Mouse (Mus musculus) ES-E14 (cell line): ENCODE measurements at regions not wholly inside any gene's neighbourhood (a gene's known extent, or its start where the extent isn't known, plus 50 kb on each side); places are given as distances from the start of the nearest gene placed in this dataset.

Experiments
- DNase-seq: peaks from one replicate; pipeline ENCODE4 v3.0.0-alpha.2; 2013; ENCODE audit warnings: low read depth, low spot score
- H3K27ac ChIP-seq: 2 replicates; pipeline ENCODE4 v1.5.1; 2012; ENCODE audit warnings: low read depth, mild to moderate bottlenecking, low read length, moderate library complexity, mixed read lengths; ENCODE audit not compliant: poor library complexity, insufficient read depth, severe bottlenecking
- H3K36me3 ChIP-seq: 2 replicates; pipeline ENCODE4 v1.6.1; 2012; ENCODE audit warnings: mild to moderate bottlenecking, low read length, moderate library complexity, mixed read lengths; ENCODE audit not compliant: control insufficient read depth, poor library complexity, insufficient read depth, severe bottlenecking
- H3K4me1 ChIP-seq, 2 experiments: fragments of 150-350 bp in 1 of 2; sonication (generic) in 1 of 2; 2 replicates each; pipeline ENCODE4 v1.6.1; 2012; ENCODE audit warnings: low read length in 2 of 2, mild to moderate bottlenecking in 1 of 2, mixed read lengths in 1 of 2; ENCODE audit not compliant: control insufficient read depth in 2 of 2, insufficient read depth in 2 of 2, poor library complexity in 1 of 2
- H3K4me3 ChIP-seq, 2 experiments: fragments of 150-350 bp in 1 of 2; sonication (generic) in 1 of 2; 2 replicates each; pipeline ENCODE4 v1.5.1; 2012; ENCODE audit warnings: low read length in 2 of 2, low read depth in 1 of 2, mild to moderate bottlenecking in 1 of 2, mixed read lengths in 1 of 2; ENCODE audit not compliant: insufficient read depth in 1 of 2, poor library complexity in 1 of 2, severe bottlenecking in 1 of 2
- H3K9ac ChIP-seq: 2 replicates; pipeline ENCODE4 v1.6.1; 2012; ENCODE audit warnings: low read depth, mild to moderate bottlenecking, low read length, mixed read lengths; ENCODE audit not compliant: poor library complexity, insufficient read depth, severe bottlenecking
- H3K9me3 ChIP-seq: fragments of 150-350 bp; sonication (generic); 2 replicates; pipeline ENCODE4 v1.6.1; 2012; ENCODE audit warnings: low read depth, mild to moderate bottlenecking, low read length; ENCODE audit not compliant: control insufficient read depth, insufficient read depth
- CHD2 ChIP-seq: IDR thresholded peaks from 2 replicates; pipeline ENCODE4 v1.6.1; 2014; ENCODE audit warnings: mild to moderate bottlenecking, low read depth, low read length, inconsistent platforms
- HCFC1 ChIP-seq: IDR thresholded peaks from 2 replicates; pipeline ENCODE4 v1.6.1; 2012; ENCODE audit warnings: low read length, inconsistent platforms, borderline replicate concordance; ENCODE audit not compliant: insufficient read depth
- MAFK ChIP-seq: IDR thresholded peaks from 2 replicates; pipeline ENCODE4 v1.6.1; 2014; ENCODE audit warnings: mild to moderate bottlenecking, low read depth, low read length, inconsistent platforms; ENCODE audit not compliant: insufficient read depth
- ZC3H11A ChIP-seq: IDR thresholded peaks from 2 replicates; pipeline ENCODE4 v1.6.1; 2012; ENCODE audit warnings: low read depth, mild to moderate bottlenecking, inconsistent platforms, low read length, borderline replicate concordance
- ZNF384 ChIP-seq: IDR thresholded peaks from 2 replicates; pipeline ENCODE4 v1.6.1; 2012; ENCODE audit warnings: low read depth, low read length, inconsistent platforms
- in situ Hi-C, 2 experiments: fragments of 600-800 bp; cut with MboI; formaldehyde crosslinking; loops; one replicate each; pipeline ENCODE4 v1.15.1; 2025; ENCODE audit warnings: low sequenced_read_pairs in 2 of 2, inconsistent platforms in 1 of 2; ENCODE audit not compliant: unreplicated experiment in 2 of 2

DNA sequence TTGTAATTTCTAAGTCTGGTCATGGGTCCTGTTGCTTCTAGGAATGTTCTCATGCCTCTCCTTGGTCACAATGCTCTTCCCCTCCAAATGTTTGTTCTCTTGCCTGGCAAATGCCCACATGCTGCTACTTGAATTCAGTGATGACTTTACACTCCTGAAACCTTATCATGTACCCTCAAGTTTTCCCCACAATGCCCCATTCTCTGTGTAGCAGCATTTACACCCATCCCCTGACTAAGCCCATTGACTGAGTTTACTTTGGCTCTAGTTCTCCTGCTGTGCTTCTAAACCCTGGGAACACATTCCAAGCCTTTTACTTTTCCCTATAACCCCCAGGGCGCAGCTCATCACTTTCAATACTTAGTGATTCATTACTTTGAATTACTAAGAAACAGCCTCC lies 110.5 kb upstream of the Tmem108 start:
- H3K36me3 ChIP-seq: no peaks in the 10 kb centered on the region
- TF ChIP-seq MAFK (no peak), CHD2 (no peak), ZNF384 (no peak), ZC3H11A (no peak), HCFC1 (no peak)
- in situ Hi-C loops: no loop called here

DNA sequence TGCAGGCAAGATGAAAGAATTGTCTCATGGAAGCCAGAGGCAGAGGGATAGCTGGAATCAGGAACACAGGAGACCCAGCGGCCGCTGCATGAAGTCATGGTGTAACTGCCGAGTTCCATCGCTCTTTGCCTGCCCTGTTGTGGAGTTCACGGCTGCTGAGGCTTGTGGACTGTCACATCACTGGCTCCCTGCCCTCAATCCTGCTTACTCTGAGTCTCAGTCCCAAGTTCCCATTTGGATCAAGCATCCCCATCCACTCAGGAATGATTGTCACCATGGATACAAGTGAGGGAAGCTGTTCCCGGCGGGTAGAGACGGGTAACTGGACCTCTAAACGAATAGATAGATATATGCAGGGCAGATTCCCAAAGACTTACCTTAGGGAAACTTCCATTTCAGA lies 112.2 kb upstream of the Tmem108 start:
- Histone ChIP-seq H3K4me1 (no peaks in the 10 kb centered on the region), H3K4me3 (no peak overlapping the region), H3K36me3 (no peaks in the 10 kb centered on the region), H3K9me3 (no peaks in the 10 kb centered on the region), H3K9ac (no peak overlapping the region), H3K27ac (no peak overlapping the region)
- DNase-seq: no peak
- in situ Hi-C loops: no loop called here
- TF ChIP-seq CHD2 (no peak), MAFK (no peak), ZNF384 (no peak)

More for the DNA sequence above, 110.5 kb upstream of the Tmem108 start:
- no peak overlapping the region for H3K9ac ChIP-seq
- no peak overlapping the region for H3K27ac ChIP-seq
- no peaks in the 10 kb centered on the region for H3K4me1 ChIP-seq
- H3K4me3 ChIP-seq: no peak overlapping the region
- no peaks in the 10 kb centered on the region for H3K9me3 ChIP-seq
- DNase-seq: no peak

DNA sequence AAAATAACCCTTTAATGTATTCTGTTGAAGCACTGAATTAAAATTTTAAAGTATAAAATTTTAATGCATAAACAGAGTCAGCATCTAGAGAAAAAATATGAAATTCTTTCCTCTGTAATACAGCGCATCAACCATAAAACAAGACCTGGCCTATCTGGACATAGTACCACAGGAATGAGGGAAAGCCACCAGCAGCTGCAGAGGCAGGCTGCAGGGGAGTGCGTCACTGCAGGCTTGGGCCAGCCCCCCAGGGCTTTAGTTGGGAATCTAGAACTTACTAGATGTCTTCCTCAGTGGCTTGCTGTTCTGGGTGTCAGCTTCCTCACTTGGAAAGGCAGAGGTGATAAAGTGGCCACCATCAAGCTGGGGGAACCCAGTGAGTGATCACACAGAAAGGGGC lies 116.2 kb upstream of the Tmem108 start:
- in situ Hi-C loops: no loop called here

DNA sequence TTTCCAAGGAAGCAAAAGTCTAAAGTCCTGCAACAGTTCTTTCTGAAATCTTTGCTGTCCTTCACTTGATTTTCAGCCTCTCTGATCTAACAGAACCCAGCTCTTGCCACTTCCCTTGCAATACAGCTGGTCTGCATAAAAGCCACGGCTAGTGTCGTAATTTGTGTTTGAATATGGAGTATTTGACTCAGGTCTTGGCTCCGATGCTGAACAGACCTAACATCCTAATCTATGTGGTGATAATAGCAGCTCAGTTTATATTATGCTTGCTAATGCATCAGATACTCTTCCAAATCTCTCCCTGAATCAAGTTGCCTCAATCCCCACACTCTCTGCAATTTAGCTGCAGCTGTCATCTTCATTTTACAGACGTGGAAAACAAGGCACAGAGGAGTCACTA lies 109.5 kb upstream of the Nphp3 start:
- no peak for DNase-seq
- no peak overlapping the region for H3K9ac ChIP-seq
- H3K4me3 ChIP-seq: no peak overlapping the region
- H3K36me3 ChIP-seq: no peaks in the 10 kb centered on the region
- H3K9me3 ChIP-seq: no peaks in the 10 kb centered on the region
- no peaks in the 10 kb centered on the region for H3K4me1 ChIP-seq
- in situ Hi-C loops: no loop called here
- H3K27ac ChIP-seq: no peak overlapping the region
- no peak for TF ChIP-seq CHD2
- no peak for TF ChIP-seq ZC3H11A
- TF ChIP-seq HCFC1: no peak
- no peak for TF ChIP-seq ZNF384
- no peak for TF ChIP-seq MAFK

More for the DNA sequence above, 116.2 kb upstream of the Tmem108 start:
- Histone ChIP-seq H3K9ac (no peak overlapping the region), H3K9me3 (no peaks in the 10 kb centered on the region), H3K4me3 (no peak overlapping the region), H3K36me3 (no peaks in the 10 kb centered on the region), H3K27ac (no peak overlapping the region), H3K4me1 (no peaks in the 10 kb centered on the region)
- TF ChIP-seq CHD2 (no peak), MAFK (no peak), ZC3H11A (no peak), HCFC1 (no peak)
- no peak for DNase-seq

DNA sequence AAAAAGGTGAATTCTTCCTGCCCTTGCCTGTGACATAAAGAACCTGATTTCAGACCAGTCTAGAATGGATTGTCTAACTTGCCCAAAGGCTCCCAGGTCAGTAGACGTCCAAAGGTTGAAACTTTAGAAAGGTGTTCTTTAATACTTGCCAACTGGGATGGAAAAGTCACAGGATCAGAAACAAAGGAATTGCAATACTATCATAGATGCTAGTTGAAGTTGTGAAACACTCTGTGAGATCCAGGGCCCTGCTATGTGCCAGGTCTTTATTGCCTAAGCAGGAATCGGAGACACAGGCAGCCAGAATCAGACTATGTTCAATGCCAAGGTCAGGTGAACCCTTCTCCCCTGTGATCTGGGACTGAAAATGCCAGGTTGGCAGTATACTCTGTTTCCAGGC lies 108.0 kb upstream of the Nphp3 start:
- in situ Hi-C loops: no loop called here
- Histone ChIP-seq H3K9me3 (no peaks in the 10 kb centered on the region), H3K4me1 (no peaks in the 10 kb centered on the region), H3K9ac (no peak overlapping the region), H3K27ac (no peak overlapping the region), H3K36me3 (no peaks in the 10 kb centered on the region), H3K4me3 (no peak overlapping the region)
- DNase-seq: no peak
- TF ChIP-seq HCFC1: no peak
- no peak for TF ChIP-seq ZC3H11A
- TF ChIP-seq ZNF384: no peak
- TF ChIP-seq MAFK: no peak
- TF ChIP-seq CHD2: no peak
